Mouse (Mus musculus) erythroid progenitor cell, adult 5-6 weeks (primary cell): ENCODE results near the gene Trp53bp1. TPM values are rescaled to one million over a fixed set of nuclear protein-coding genes. Genes with fewer than 3 reads are reported as not detected.

Source experiments
- ATAC-seq: replicated peaks from 2 replicates; pipeline ENCODE4 v1.8.0; 2016; ENCODE audit warnings: moderate number of reproducible peaks, mild to moderate bottlenecking, moderate TSS enrichment, inconsistent platforms; ENCODE audit not compliant: poor library complexity, low FRiP score, severe bottlenecking
- total RNA-seq, 2 experiments: library from RNA; stranded (forward) in 1 of 2; stranded (reverse) in 1 of 2; fragments of 150-400 nt in 1 of 2; fragments of 186-747, 209-891 nt in 1 of 2; gene quantifications; 2 replicates each; pipeline versions ENCODE4 v1.2.3 to v1.2.4; 2015 to 2017; ENCODE audit warnings: low replicate concordance in 2 of 2

Trp53bp1 gene
- total RNA-seq, 2 experiments from 2014 or later: 42.8 to 98.6 TPM

DNA sequence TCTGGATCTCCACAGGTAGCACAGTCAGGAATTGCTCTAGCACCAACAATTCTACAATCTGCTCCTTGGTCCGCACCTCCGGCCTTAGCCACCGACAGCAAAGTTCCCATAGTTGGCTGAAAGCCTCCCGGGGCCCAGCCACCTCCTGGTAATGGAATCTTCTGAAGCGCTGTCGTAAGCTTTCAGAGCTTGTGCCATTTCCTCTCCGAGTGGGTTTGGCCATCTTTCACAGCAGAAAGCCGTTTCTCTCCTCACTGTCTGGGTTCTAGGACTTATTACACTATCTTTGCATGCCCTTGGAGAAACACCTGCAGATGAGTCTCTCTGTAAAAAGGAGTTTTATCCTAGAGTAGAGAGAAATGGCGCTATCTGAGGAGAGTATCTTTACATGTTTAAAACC lies 101.3 kb downstream of the Trp53bp1 start:
- ATAC-seq: peak; percentile 22; the same call in 1 of the 2 replicates

DNA sequence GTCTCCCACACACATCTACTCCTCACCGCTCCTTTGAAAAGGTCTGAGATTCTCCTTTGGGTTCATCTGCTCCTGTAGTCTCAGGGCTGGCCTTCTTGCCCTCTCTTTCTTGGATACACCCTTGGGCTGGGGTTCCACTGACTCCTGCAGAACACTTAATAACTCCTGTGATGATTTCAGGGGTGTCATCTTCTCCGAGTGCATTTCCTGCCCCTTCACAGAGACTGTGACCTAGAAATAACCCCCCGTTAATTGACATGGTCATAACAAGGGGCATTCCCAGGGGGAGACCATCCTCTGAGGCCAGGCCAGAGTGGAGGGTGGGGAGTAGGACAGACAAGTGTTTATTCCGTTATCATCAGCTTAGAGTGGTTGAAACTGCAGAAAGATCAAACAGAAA lies 102.0 kb downstream of the Trp53bp1 start:
- no peak for ATAC-seq

GRCm38 (mm10) chr2:121153100-121153499 lies 118.1 kb downstream of the Trp53bp1 start:
- 0 out of 2 replicates have a peak, but pooled peaks have one; percentile 52 for ATAC-seq

- ATAC-seq: no peak
These were observed 121.5 kb downstream of the Trp53bp1 start for GRCm38 (mm10) chr2:121149679-121150078.

Other genes starting within 250 kb of the Trp53bp1 start
- 853 and 981 TPM in 2 replicates for gene Epb42, start 234.3 kb downstream of the Trp53bp1 start, total RNA-seq (2015; ENCODE audit: low replicate concordance)
- 806 and 856 TPM in 2 replicates for gene Epb42, start 234.3 kb downstream of the Trp53bp1 start, total RNA-seq (2017; ENCODE audit: low replicate concordance)
- gene Tgm5, start 185.6 kb downstream of the Trp53bp1 start, total RNA-seq (2015; ENCODE audit: low replicate concordance): not detected in 2 replicates
- not detected in 2 replicates for gene Tgm5, start 185.6 kb downstream of the Trp53bp1 start, total RNA-seq (2017; ENCODE audit: low replicate concordance)
- gene Tgm7, start 161.6 kb downstream of the Trp53bp1 start, total RNA-seq (2015; ENCODE audit: low replicate concordance): not detected in 2 replicates
- not detected in 2 replicates for gene Tgm7, start 161.6 kb downstream of the Trp53bp1 start, total RNA-seq (2017; ENCODE audit: low replicate concordance)
- gene Adal, start 131.0 kb downstream of the Trp53bp1 start, total RNA-seq (2015; ENCODE audit: low replicate concordance): 8.0 and 22.7 TPM in 2 replicates
- 9.4 and 10.9 TPM in 2 replicates for gene Adal, start 131.0 kb downstream of the Trp53bp1 start, total RNA-seq (2017; ENCODE audit: low replicate concordance)
- 1.4 and 5.0 TPM in 2 replicates for gene Lcmt2, start 130.8 kb downstream of the Trp53bp1 start, total RNA-seq (2015; ENCODE audit: low replicate concordance)
- gene Lcmt2, start 130.8 kb downstream of the Trp53bp1 start, total RNA-seq (2017; ENCODE audit: low replicate concordance): 3.0 and 3.1 TPM in 2 replicates
- gene Tubgcp4, start 100.8 kb downstream of the Trp53bp1 start, total RNA-seq (2015; ENCODE audit: low replicate concordance): 65.0 and 76.4 TPM in 2 replicates
- gene Tubgcp4, start 100.8 kb downstream of the Trp53bp1 start, total RNA-seq (2017; ENCODE audit: low replicate concordance): 47.6 and 50.1 TPM in 2 replicates
- gene Zscan29, start 100.3 kb downstream of the Trp53bp1 start, total RNA-seq (2015; ENCODE audit: low replicate concordance): 14.3 and 17.3 TPM in 2 replicates
- gene Zscan29, start 100.3 kb downstream of the Trp53bp1 start, total RNA-seq (2017; ENCODE audit: low replicate concordance): 12.0 and 18.1 TPM in 2 replicates
- gene Map1a, start 18.2 kb upstream of the Trp53bp1 start, total RNA-seq (2015; ENCODE audit: low replicate concordance): 0.36 TPM in 1 of 2 replicates, not detected in the other
- gene Map1a, start 18.2 kb upstream of the Trp53bp1 start, total RNA-seq (2017; ENCODE audit: low replicate concordance): 0.64 and 0.83 TPM in 2 replicates
- gene Ppip5k1, start 84.0 kb upstream of the Trp53bp1 start, total RNA-seq (2015; ENCODE audit: low replicate concordance): 12.6 and 19.3 TPM in 2 replicates
- 18.6 and 24.6 TPM in 2 replicates for gene Ppip5k1, start 84.0 kb upstream of the Trp53bp1 start, total RNA-seq (2017; ENCODE audit: low replicate concordance)
- gene Ckmt1, start 86.3 kb upstream of the Trp53bp1 start, total RNA-seq (2015; ENCODE audit: low replicate concordance): not detected in 2 replicates
- not detected in 2 replicates for gene Ckmt1, start 86.3 kb upstream of the Trp53bp1 start, total RNA-seq (2017; ENCODE audit: low replicate concordance)
- gene Strc, start 115.8 kb upstream of the Trp53bp1 start, total RNA-seq (2015; ENCODE audit: low replicate concordance): 0.36 TPM in 1 of 2 replicates, not detected in the other
- gene Strc, start 115.8 kb upstream of the Trp53bp1 start, total RNA-seq (2017; ENCODE audit: low replicate concordance): not detected in 2 replicates
- 95.9 and 112 TPM in 2 replicates for gene Pdia3, start 142.4 kb upstream of the Trp53bp1 start, total RNA-seq (2015; ENCODE audit: low replicate concordance)
- gene Pdia3, start 142.4 kb upstream of the Trp53bp1 start, total RNA-seq (2017; ENCODE audit: low replicate concordance): 73.1 and 88.2 TPM in 2 replicates
- not detected in 2 replicates for gene Catsper2, start 142.4 kb upstream of the Trp53bp1 start, total RNA-seq (2015; ENCODE audit: low replicate concordance)
- gene Catsper2, start 142.4 kb upstream of the Trp53bp1 start, total RNA-seq (2017; ENCODE audit: low replicate concordance): not detected in 2 replicates
- gene Ell3, start 172.9 kb upstream of the Trp53bp1 start, total RNA-seq (2015; ENCODE audit: low replicate concordance): 1.4 TPM in 1 of 2 replicates, not detected in the other
- not detected in 2 replicates for gene Ell3, start 172.9 kb upstream of the Trp53bp1 start, total RNA-seq (2017; ENCODE audit: low replicate concordance)
- gene Serf2, start 177.8 kb upstream of the Trp53bp1 start, total RNA-seq (2015; ENCODE audit: low replicate concordance): 89.4 and 100 TPM in 2 replicates
- 55.3 and 77.3 TPM in 2 replicates for gene Serf2, start 177.8 kb upstream of the Trp53bp1 start, total RNA-seq (2017; ENCODE audit: low replicate concordance)
- gene Hypk, start 181.9 kb upstream of the Trp53bp1 start, total RNA-seq (2015; ENCODE audit: low replicate concordance): 28.1 and 64.1 TPM in 2 replicates
- gene Hypk, start 181.9 kb upstream of the Trp53bp1 start, total RNA-seq (2017; ENCODE audit: low replicate concordance): 53.4 and 71.4 TPM in 2 replicates
- gene Serinc4, start 185.4 kb upstream of the Trp53bp1 start, total RNA-seq (2015; ENCODE audit: low replicate concordance): not detected in 2 replicates
- gene Serinc4, start 185.4 kb upstream of the Trp53bp1 start, total RNA-seq (2017; ENCODE audit: low replicate concordance): 8.6 TPM in 1 of 2 replicates, not detected in the other
- gene Mfap1b, start 202.7 kb upstream of the Trp53bp1 start, total RNA-seq (2015; ENCODE audit: low replicate concordance): 23.4 and 25.6 TPM in 2 replicates
- gene Mfap1b, start 202.7 kb upstream of the Trp53bp1 start, total RNA-seq (2017; ENCODE audit: low replicate concordance): 19.3 and 32.9 TPM in 2 replicates
- 22.2 and 28.8 TPM in 2 replicates for gene Mfap1a, start 235.3 kb upstream of the Trp53bp1 start, total RNA-seq (2015; ENCODE audit: low replicate concordance)
- 21.1 and 42.5 TPM in 2 replicates for gene Mfap1a, start 235.3 kb upstream of the Trp53bp1 start, total RNA-seq (2017; ENCODE audit: low replicate concordance)
- 34.2 and 39.0 TPM in 2 replicates for gene Wdr76, start 235.3 kb upstream of the Trp53bp1 start, total RNA-seq (2015; ENCODE audit: low replicate concordance)
- gene Wdr76, start 235.3 kb upstream of the Trp53bp1 start, total RNA-seq (2017; ENCODE audit: low replicate concordance): 35.3 and 44.8 TPM in 2 replicates